Mouse (Mus musculus) gastrocnemius, postnatal 14 days (tissue): ENCODE measurements around the gene Morf4l2. TPM values are rescaled to one million over a fixed set of nuclear protein-coding genes. Genes with fewer than 3 reads are reported as not detected.
A peak's percentile ranks its signal among the peaks of the same experiment; 100 is the strongest.
"Not testable (repeated sequence)": the region's sequence is repeated elsewhere in the genome, so short reads cannot be mapped to it uniquely, and the experiment has no call there.

Experiments
- DNase-seq: peaks from one replicate; pipeline ENCODE4 v3.0.0; 2021; ENCODE audit warnings: mixed read lengths
- intact Hi-C: fragments of 180-260 bp; cut with DNase I; formaldehyde crosslinking; loops from one replicate; pipeline ENCODE4 v1.15.1; 2025; ENCODE audit warnings: low total_unique reads
- total RNA-seq, 2 experiments: library from RNA; stranded (reverse); gene quantifications; 2 replicates each; pipeline ENCODE4 v1.2.3; 2021

Gene Morf4l2
- total RNA-seq, 2 experiments from 2014 or later, result 149 to 161 TPM

DNA sequence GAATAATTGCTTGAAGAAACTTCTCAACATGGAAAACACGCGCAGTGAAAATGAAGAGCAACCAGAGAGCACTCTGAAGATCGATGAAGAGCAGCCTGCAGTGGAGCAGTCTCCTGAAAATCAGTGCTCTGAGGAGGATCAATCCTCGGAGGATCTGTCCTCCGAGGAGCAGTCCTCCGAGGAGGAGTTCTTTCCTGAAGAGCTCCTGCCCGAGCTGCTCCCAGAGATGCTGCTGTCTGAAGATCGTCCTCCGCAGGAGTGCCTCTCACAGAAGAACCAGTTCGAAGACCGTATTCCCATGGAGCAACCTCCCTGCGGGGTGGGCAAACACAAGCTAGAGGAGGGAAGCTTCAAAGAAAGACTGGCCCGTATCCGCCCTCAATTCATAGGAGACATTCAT, 34.7 kb downstream of the Morf4l2 start:
- intact Hi-C loops, result no loop called here
- DNase-seq, result no peak

DNA sequence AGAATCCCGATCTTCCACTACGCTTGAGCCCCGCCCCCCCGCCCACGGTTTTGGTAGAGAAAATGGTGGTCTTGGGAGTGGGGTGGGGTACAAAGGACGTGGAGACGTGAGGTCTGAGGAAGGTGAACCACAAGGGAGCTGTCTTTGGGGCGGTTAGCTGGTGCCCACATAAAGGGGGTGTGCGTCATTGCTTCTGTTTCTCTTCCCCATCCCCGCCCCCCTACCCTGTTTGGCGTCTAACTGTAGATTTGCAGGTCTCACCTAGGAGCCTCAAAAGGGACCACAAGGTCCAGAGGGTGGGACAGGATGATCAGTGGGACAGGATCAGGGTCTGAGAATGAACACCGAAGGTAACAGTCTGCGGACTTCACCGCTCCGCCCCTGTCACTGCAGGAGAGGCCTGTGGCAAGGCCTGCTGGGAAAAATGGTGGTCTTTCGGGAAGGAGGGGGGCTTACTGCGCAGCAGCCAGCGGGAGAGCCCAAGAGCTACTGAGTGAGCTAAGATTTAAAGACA, 35.3 kb downstream of the Morf4l2 start:
- peak; percentile 27 for DNase-seq
- intact Hi-C loops, result no loop called here

DNA sequence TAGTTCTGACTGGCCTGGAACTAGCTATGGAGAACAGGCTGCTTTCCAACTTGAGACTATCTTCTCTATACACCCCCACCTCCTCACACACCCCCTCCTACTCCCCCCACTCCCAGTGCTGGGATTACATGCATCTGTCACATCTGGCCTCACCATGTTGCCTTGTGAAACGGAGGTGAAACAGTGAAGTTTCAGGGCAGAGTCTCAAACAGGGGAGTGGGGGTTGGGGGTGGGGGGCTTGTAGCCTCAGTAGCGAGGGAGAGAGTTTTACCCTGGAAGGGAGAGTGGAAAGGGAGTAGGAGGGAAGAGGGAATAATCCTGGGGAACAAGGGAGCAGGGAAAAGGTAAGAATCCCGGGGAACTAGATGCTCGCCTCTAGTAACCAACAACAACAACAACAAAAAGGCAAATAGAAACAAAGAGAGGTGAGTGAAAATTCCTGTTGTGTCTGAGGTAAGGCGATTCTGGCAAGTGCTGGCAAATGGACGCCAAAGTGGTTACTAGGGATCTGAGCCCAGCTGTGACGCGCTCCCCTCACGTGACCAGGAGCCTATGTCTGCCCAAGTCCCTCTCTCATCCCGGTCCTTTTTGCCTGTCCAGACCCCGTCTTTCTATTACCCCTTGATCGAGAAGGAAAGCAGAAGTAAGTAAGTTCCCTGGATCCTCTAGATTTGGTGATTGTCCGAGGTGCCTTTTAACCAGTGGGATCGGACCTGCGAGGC, 35.9 kb downstream of the Morf4l2 start, which contains the start of gene Tceal1:
Gene Tceal1, plus strand, starts transcription at position 537 of the 722 bp plus-strand sequence.
- intact Hi-C loops, result no loop called here
- DNase-seq, result peak; percentile 56

- intact Hi-C loops, result no loop called here
Measured at GRCm38 (mm10) chrX:136693196-136693595, 50.3 kb downstream of the Morf4l2 start.

DNA sequence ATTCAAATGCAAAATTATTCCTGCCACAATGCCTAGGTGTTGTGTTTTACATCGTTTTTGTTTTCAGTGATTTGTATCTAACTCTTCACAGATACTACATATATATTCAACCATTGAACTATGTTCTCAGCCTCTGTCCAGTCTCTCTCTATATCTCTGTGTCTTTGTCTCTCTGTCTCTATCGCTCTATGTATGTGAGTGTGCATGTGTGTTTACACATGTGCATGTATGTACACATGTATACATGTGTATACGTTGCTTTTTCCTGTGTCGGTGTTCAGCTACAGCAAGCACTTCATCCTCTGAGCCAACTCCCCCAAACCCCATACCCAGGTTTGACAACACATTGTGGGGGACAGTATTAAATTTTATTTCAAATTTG, 51.2 kb downstream of the Morf4l2 start:
- no peak for DNase-seq
- intact Hi-C loops, result no loop called here

More at GRCm38 (mm10) chrX:136693196-136693595, 50.3 kb downstream of the Morf4l2 start:
- DNase-seq, result no peak

- intact Hi-C loops, DNase-seq: not testable (repeated sequence)
Measured at GRCm38 (mm10) chrX:136691606-136692293, 51.7 kb downstream of the Morf4l2 start.

Other genes with a start within 250 kb of the Morf4l2 start
- gene Kir3dl1, start 225.7 kb downstream of the Morf4l2 start, total RNA-seq, result not detected
- not detected for gene Kir3dl2, start 199.6 kb downstream of the Morf4l2 start, total RNA-seq
- 1 to 10 TPM; 2.1 to 2.3 TPM for gene Tceal3, start 152.8 kb downstream of the Morf4l2 start, total RNA-seq
- gene Tceal1, start 35.7 kb downstream of the Morf4l2 start, total RNA-seq, result 1 to 10 TPM; 2.6 to 2.8 TPM
- not detected for gene Glra4, start 36.5 kb upstream of the Morf4l2 start, total RNA-seq
- gene Plp1, start 79.0 kb upstream of the Morf4l2 start, total RNA-seq, result 10 to 100 TPM in 1 of 2 experiments, 1 to 10 TPM in 1; 5.6 to 14.5 TPM
- gene Rab9b, start 125.1 kb upstream of the Morf4l2 start, total RNA-seq, result under 1 TPM; 0.13 to 0.16 TPM
- gene H2bfm, start 183.6 kb upstream of the Morf4l2 start, total RNA-seq, result not detected
- gene Tmsb15b2, start 231.8 kb upstream of the Morf4l2 start, total RNA-seq, result 1 to 10 TPM; 7.3 to 9.3 TPM
- gene Tmsb15l, start 233.2 kb upstream of the Morf4l2 start, total RNA-seq, result under 1 TPM in 1 of 2 experiments, not detected in 1; 0.94 TPM
- 1 to 10 TPM; 1.8 to 4.9 TPM for gene Tmsb15b1, start 233.2 kb upstream of the Morf4l2 start, total RNA-seq
- under 1 TPM in 1 of 2 experiments, not detected in 1; 0.16 TPM for gene Zcchc18, start 249.5 kb upstream of the Morf4l2 start, total RNA-seq